Mouse (Mus musculus): ENCODE results near the gene Gm49354. TPM values are rescaled to one million over a fixed set of nuclear protein-coding genes. Genes with fewer than 3 reads are reported as not detected.

Gm49354 gene
- not detected in 2 replicates for polyA plus RNA-seq (2015; fragmentation: Nextera tagmentation; extraction: Ambion mirVana)

- Histone ChIP-seq H3K9me3 (ENCODE audit: control insufficient read depth, low read length) (no peaks in the 10 kb centered on the region), H3K9ac (ENCODE audit: low read length) (no peak within 1 kb of the TSS), H3K4me3 (ENCODE audit: low read length) (no peak within 1 kb of the TSS), H3K4me2 (ENCODE audit: low read depth, low read length) (no peak within 1 kb of the TSS), H3K36me3 (ENCODE audit: control insufficient read depth, insufficient read depth, low read length) (peaks cover 72% of the 10 kb centered on the region), H3K27me3 (ENCODE audit: control insufficient read depth, insufficient read depth, low read depth, low read length) (no peaks in the 10 kb centered on the region), H3K27ac (ENCODE audit: low read length) (no peak within 1 kb of the TSS), H3K4me1 (replicated peaks; ENCODE audit: control insufficient read depth, insufficient read depth, low read length) (no peaks in the 10 kb centered on the region)
- 75% methylated on average over 7 of the region's 7 CpGs for WGBS
- ATAC-seq (ENCODE audit: low read depth): no peak
These were observed at the start of gene Gm49354 for GRCm38 (mm10) chr13:59782145-59782544. Gene Gm49354, minus strand, starts transcription at chr13:59782245.

DNA sequence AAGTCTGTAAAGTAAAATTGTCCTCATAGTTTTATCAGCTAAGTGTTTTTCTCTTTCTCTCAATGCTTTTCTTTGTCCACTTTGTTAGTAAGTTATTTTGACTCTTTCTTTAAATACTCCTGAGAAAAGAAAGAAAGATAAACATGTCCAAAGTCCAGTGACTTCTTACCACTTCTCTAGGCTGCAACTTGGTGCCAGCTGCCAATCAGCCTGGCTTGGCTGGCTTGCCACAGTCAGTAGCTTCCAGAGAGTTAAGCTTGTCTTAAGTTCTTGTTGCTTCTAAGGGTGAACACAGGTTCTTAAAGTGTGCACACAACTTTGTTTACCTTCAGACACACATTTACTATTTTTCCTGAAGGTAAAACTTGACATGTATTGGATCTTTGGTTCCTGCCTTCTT, 43.9 kb upstream of the Gm49354 start:
- Histone ChIP-seq H3K4me1 (replicated peaks; ENCODE audit: control insufficient read depth, insufficient read depth, low read length) (peaks cover 9% of the 10 kb centered on the region), H3K36me3 (ENCODE audit: control insufficient read depth, insufficient read depth, low read length) (0 out of 2 replicates have a peak, but pooled peaks cover 2% of the 10 kb centered on the region), H3K9me3 (ENCODE audit: control insufficient read depth, low read length) (no peaks in the 10 kb centered on the region), H3K4me3 (ENCODE audit: low read length) (no peak overlapping the region), H3K4me2 (ENCODE audit: low read depth, low read length) (no peak overlapping the region), H3K27ac (ENCODE audit: low read length) (no peak overlapping the region), H3K9ac (ENCODE audit: low read length) (no peak overlapping the region), H3K27me3 (ENCODE audit: control insufficient read depth, insufficient read depth, low read depth, low read length) (no peaks in the 10 kb centered on the region)
- no peak for ATAC-seq (ENCODE audit: low read depth)

DNA sequence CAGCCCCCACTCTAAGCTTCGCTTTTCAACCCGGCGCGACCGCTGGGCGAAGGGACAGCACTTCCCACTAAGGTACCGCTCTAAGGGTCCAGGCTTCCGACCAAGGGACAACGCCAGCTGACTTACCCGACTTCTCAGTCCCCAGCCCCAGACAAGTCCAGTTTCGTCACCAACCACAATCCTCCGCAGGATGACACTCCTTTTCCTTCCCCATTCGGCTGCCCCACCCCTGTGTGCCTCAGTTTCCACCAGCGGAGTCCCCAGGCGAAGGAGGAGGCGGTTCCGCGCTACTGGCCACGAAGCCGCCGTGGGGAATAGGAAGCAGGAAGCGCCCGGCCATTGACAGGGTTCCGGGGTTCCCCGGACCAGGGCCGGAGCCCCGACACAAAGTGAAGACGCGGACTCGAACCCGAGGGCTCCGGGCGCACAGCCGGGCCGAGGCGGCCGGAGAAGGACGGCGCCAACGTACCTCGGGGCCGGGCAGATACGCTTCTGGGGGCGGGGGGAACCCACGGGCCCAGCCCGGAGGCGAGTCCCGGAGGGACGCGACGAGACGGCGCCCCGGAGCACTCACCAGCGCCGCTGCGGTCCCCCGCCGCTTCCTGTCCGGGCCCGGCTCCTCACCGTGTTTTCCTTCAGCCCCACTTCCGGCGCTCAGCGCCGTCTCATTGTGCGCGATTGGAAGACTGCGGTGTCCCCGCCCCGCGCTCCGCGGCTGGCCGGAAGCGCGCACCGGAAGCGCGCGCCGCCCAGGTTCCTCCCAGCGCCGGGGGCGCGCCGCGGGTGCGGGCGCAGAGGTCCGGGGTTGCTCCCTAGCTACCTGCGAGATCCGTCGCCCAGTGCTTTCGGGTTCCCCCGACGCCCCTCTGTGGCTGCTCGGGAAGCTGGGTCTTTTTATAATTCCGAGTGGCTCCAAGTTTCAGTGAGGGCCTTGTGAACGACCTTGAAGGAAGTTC, 40.7 kb upstream of the Gm49354 start, which contains the start of gene Tut7:
Gene Tut7 (minus strand): TSS at position 641 of the 956 bp plus-strand sequence.
- Histone ChIP-seq H3K27ac (ENCODE audit: low read length) (peak within 1 kb of the TSS; percentile 95), H3K4me2 (ENCODE audit: low read depth, low read length) (peak within 1 kb of the TSS; percentile 66), H3K36me3 (ENCODE audit: control insufficient read depth, insufficient read depth, low read length) (0 out of 2 replicates have a peak, but pooled peaks cover 4% of the 10 kb centered on the region), H3K27me3 (ENCODE audit: control insufficient read depth, insufficient read depth, low read depth, low read length) (no peaks in the 10 kb centered on the region), H3K4me1 (replicated peaks; ENCODE audit: control insufficient read depth, insufficient read depth, low read length) (peaks cover 24% of the 10 kb centered on the region), H3K9ac (ENCODE audit: low read length) (peak within 1 kb of the TSS; percentile 97), H3K4me3 (ENCODE audit: low read length) (peak within 1 kb of the TSS; percentile 100), H3K9me3 (ENCODE audit: control insufficient read depth, low read length) (no peaks in the 10 kb centered on the region)
- ATAC-seq (ENCODE audit: low read depth): peak; percentile 98
- under 1% methylated on average over 82 of the region's 100 CpGs for WGBS

DNA sequence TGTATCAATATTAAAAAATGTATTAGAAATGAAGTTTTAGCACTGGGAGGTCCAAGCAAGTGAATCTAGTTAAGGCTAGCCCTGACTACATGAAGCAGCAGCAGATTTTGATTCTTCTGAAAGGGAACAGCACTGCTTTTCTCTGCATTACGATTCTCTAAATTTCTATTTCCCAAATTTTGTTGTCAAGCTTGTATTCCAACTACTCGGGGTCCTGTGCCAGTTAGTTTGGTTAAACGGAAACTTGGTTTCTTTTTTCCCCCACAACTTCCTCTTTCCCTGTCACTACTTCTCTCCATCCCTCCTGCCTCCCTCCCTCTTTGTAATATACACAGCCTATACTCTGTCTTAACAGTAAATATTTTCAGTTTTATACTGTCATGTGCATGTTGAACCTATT, 38.8 kb upstream of the Gm49354 start:
- no peak for ATAC-seq (ENCODE audit: low read depth)
- H3K9ac ChIP-seq (ENCODE audit: low read length): no peak overlapping the region
- H3K27ac ChIP-seq (ENCODE audit: low read length): no peak overlapping the region
- H3K4me1 ChIP-seq (replicated peaks; ENCODE audit: control insufficient read depth, insufficient read depth, low read length): peaks cover 24% of the 10 kb centered on the region
- peak overlapping the region; percentile 25; the same call in 1 of the 2 replicates for H3K4me2 ChIP-seq (ENCODE audit: low read depth, low read length)
- 0 out of 2 replicates have a peak, but pooled peaks cover 6% of the 10 kb centered on the region for H3K36me3 ChIP-seq (ENCODE audit: control insufficient read depth, insufficient read depth, low read length)
- H3K9me3 ChIP-seq (ENCODE audit: control insufficient read depth, low read length): no peaks in the 10 kb centered on the region
- peak overlapping the region; percentile 17; the same call in 1 of the 2 replicates for H3K4me3 ChIP-seq (ENCODE audit: low read length)
- no peaks in the 10 kb centered on the region for H3K27me3 ChIP-seq (ENCODE audit: control insufficient read depth, insufficient read depth, low read depth, low read length)
- 57% methylated on average over 3 of the region's 3 CpGs for WGBS

DNA sequence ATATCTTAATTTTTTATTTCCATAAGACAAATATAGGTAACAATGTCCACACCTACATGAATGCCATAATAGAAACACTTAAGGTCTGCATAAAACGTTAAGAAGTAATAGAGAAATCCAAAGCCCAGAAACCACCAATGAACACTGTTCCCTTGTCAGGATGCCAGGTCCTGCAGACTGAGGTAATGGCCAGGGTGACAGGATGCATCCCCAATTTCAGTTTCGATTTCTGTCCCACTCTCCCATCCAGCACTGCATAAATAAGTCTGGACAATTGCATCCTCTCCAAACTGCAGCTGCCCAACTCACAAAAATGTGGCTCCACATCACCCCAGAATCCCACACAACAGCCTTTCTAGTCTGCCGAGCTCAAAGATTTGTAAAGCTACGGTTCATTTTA, 38.1 kb upstream of the Gm49354 start:
- Histone ChIP-seq H3K36me3 (ENCODE audit: control insufficient read depth, insufficient read depth, low read length) (peaks cover 6% of the 10 kb centered on the region; the same call in 1 of the 2 replicates), H3K4me2 (ENCODE audit: low read depth, low read length) (peak overlapping the region; percentile 42), H3K9me3 (ENCODE audit: control insufficient read depth, low read length) (no peaks in the 10 kb centered on the region), H3K27me3 (ENCODE audit: control insufficient read depth, insufficient read depth, low read depth, low read length) (no peaks in the 10 kb centered on the region), H3K27ac (ENCODE audit: low read length) (no peak overlapping the region), H3K4me1 (replicated peaks; ENCODE audit: control insufficient read depth, insufficient read depth, low read length) (peaks cover 24% of the 10 kb centered on the region), H3K4me3 (ENCODE audit: low read length) (peak overlapping the region; percentile 23), H3K9ac (ENCODE audit: low read length) (peak overlapping the region; percentile 23; the same call in 1 of the 2 replicates)
- WGBS: 64% methylated on average over 4 of the region's 4 CpGs
- no peak for ATAC-seq (ENCODE audit: low read depth)

GRCm38 (mm10) chr13:59817352-59817751, 35.3 kb upstream of the Gm49354 start:
- peaks cover 20% of the 10 kb centered on the region for H3K36me3 ChIP-seq (ENCODE audit: control insufficient read depth, insufficient read depth, low read length)
- H3K27ac ChIP-seq (ENCODE audit: low read length): no peak overlapping the region
- no peak overlapping the region for H3K9ac ChIP-seq (ENCODE audit: low read length)
- H3K4me1 ChIP-seq (replicated peaks; ENCODE audit: control insufficient read depth, insufficient read depth, low read length): peaks cover 24% of the 10 kb centered on the region
- no peak for ATAC-seq (ENCODE audit: low read depth)
- no peak overlapping the region for H3K4me2 ChIP-seq (ENCODE audit: low read depth, low read length)
- H3K9me3 ChIP-seq (ENCODE audit: control insufficient read depth, low read length): no peaks in the 10 kb centered on the region
- no peaks in the 10 kb centered on the region for H3K27me3 ChIP-seq (ENCODE audit: control insufficient read depth, insufficient read depth, low read depth, low read length)
- WGBS: 86% methylated on average over 4 of the region's 4 CpGs
- no peak overlapping the region for H3K4me3 ChIP-seq (ENCODE audit: low read length)

DNA sequence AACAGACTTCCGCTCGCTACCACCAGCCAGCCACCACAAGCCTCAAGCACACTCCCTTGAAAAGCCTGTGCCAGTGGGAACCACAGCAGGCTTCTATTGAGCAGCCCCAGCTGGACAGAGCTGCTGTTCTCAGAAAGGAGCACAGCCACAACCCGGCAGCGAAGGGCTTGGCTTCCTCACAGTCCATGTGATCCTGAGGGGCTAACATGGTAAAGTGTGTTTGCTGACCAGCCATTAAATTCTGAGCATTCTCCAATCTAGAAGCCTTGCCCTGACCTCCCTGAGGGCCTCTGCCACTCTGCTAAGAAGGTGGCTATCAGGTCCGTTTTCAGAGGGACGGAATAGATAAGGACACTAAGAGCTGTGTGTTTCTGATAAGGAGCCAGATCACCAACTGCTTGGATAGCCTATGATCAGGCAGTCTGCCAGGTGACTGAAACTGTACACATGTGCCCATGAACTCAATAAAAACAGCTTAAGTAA, 32.1 kb upstream of the Gm49354 start:
- ATAC-seq (ENCODE audit: low read depth): no peak
- Histone ChIP-seq H3K4me2 (ENCODE audit: low read depth, low read length) (no peak overlapping the region), H3K27ac (ENCODE audit: low read length) (no peak overlapping the region), H3K36me3 (ENCODE audit: control insufficient read depth, insufficient read depth, low read length) (peaks cover 45% of the 10 kb centered on the region), H3K9ac (ENCODE audit: low read length) (no peak overlapping the region), H3K4me1 (replicated peaks; ENCODE audit: control insufficient read depth, insufficient read depth, low read length) (0 out of 2 replicates have a peak, but pooled peaks cover 4% of the 10 kb centered on the region), H3K27me3 (ENCODE audit: control insufficient read depth, insufficient read depth, low read depth, low read length) (no peaks in the 10 kb centered on the region), H3K4me3 (ENCODE audit: low read length) (no peak overlapping the region), H3K9me3 (ENCODE audit: control insufficient read depth, low read length) (no peaks in the 10 kb centered on the region)
- WGBS: 69% methylated on average over 6 of the region's 6 CpGs

DNA sequence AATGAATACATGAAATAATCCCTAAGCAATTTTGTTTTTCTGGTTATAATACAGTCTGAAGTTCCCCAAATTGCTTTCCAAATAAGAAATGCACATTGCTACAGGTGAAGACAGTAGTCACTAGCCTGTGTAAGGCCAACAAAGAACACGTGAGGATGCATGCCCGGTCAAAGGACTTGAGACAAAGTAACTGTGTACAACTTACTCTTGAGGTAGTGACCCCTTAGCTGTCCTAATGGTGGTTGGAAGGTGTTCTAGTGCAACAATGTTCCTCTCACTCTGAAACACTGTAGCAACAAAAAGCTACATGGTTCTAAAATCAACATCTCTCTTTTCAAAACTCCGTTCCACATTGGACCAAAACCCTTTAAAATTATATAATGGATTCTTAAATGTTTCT, 29.5 kb upstream of the Gm49354 start:
- 94% methylated on average over 3 of the region's 3 CpGs for WGBS
- H3K27ac ChIP-seq (ENCODE audit: low read length): no peak overlapping the region
- H3K36me3 ChIP-seq (ENCODE audit: control insufficient read depth, insufficient read depth, low read length): peaks cover 56% of the 10 kb centered on the region
- ATAC-seq (ENCODE audit: low read depth): no peak
- H3K9me3 ChIP-seq (ENCODE audit: control insufficient read depth, low read length): no peaks in the 10 kb centered on the region
- no peak overlapping the region for H3K9ac ChIP-seq (ENCODE audit: low read length)
- H3K4me2 ChIP-seq (ENCODE audit: low read depth, low read length): no peak overlapping the region
- no peaks in the 10 kb centered on the region for H3K4me1 ChIP-seq (replicated peaks; ENCODE audit: control insufficient read depth, insufficient read depth, low read length)
- no peaks in the 10 kb centered on the region for H3K27me3 ChIP-seq (ENCODE audit: control insufficient read depth, insufficient read depth, low read depth, low read length)
- H3K4me3 ChIP-seq (ENCODE audit: low read length): no peak overlapping the region

- no peak for ATAC-seq (ENCODE audit: low read depth)
- H3K9ac ChIP-seq (ENCODE audit: low read length): no peak overlapping the region
- WGBS: 74% methylated on average over 6 of the region's 6 CpGs
These were observed 19.0 kb upstream of the Gm49354 start for GRCm38 (mm10) chr13:59801000-59801399.

More at GRCm38 (mm10) chr13:59801000-59801399, 19.0 kb upstream of the Gm49354 start:
- no peaks in the 10 kb centered on the region for H3K27me3 ChIP-seq (ENCODE audit: control insufficient read depth, insufficient read depth, low read depth, low read length)
- H3K4me3 ChIP-seq (ENCODE audit: low read length): no peak overlapping the region
- no peaks in the 10 kb centered on the region for H3K4me1 ChIP-seq (replicated peaks; ENCODE audit: control insufficient read depth, insufficient read depth, low read length)
- H3K9me3 ChIP-seq (ENCODE audit: control insufficient read depth, low read length): no peaks in the 10 kb centered on the region
- peaks cover 75% of the 10 kb centered on the region for H3K36me3 ChIP-seq (ENCODE audit: control insufficient read depth, insufficient read depth, low read length)
- no peak overlapping the region for H3K27ac ChIP-seq (ENCODE audit: low read length)
- H3K4me2 ChIP-seq (ENCODE audit: low read depth, low read length): no peak overlapping the region

Measured in lung, embryonic 16.5 days (tissue).